Mouse (Mus musculus) lung, postnatal 0 days (tissue): ENCODE results near the gene Enpp3.

Source experiments
- CTCF ChIP-seq: IDR thresholded peaks from 2 replicates; pipeline ENCODE4 v1.5.1; 2016; ENCODE audit warnings: antibody characterized with exemption, mild to moderate bottlenecking
- EP300 ChIP-seq: IDR thresholded peaks from 2 replicates; pipeline ENCODE4 v1.6.1; 2016; ENCODE audit warnings: antibody characterized with exemption, mild to moderate bottlenecking, control low read depth

DNA sequence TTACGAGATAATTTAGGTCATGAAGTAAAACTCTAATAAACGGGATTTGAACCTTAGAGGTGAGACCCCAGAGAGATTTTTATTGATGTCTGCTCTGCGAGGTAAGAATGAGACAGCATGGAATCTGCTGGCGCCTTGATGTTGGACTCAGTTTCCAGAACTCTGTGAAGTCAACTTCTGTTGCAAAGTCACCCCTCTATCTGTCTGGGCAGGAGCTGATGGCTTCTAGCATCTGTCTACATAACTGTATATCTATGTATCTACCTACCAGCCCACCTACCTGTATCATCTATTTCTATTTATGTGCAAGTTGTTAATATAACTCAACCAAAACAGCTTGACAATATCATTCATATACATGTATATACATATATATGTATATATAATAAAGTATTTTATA lies 57.3 kb downstream of the Enpp3 start:
- TF ChIP-seq EP300 (no peak), CTCF (no peak)
